Mouse (Mus musculus) large intestine, adult 2 months (tissue): ENCODE measurements around the gene Tnrc6c. TPM values are rescaled to one million over a fixed set of nuclear protein-coding genes. Genes with fewer than 3 reads are reported as not detected.

Source experiments
- DNase-seq: peaks from one replicate; pipeline ENCODE4 v3.0.0-alpha.2; 2012; ENCODE audit warnings: low read depth, low spot score
- WGBS: fragments of 180-500 bp; shearing (Covaris S2); methylation state at CpG from one replicate; pipeline ENCODE4 v1.1.7; 2018; 5-methylcytosine and 5-hydroxymethylcytosine counted together
- polyA plus RNA-seq: library from polyadenylated mRNA; depleted of rRNA; stranded (reverse); fragments of >200 nt; gene quantifications from 2 replicates; pipeline ENCODE4 v1.2.3, GENCODE M21; 2012

Gene Tnrc6c
- polyA plus RNA-seq, 1 experiment, result 8.2 TPM

GRCm38 (mm10) chr11:117760374-117761119 is 106.5 kb downstream of the Tnrc6c start:
- DNase-seq, result no peak
- 89% methylated on average over 26 of the region's 26 CpGs for WGBS

DNA sequence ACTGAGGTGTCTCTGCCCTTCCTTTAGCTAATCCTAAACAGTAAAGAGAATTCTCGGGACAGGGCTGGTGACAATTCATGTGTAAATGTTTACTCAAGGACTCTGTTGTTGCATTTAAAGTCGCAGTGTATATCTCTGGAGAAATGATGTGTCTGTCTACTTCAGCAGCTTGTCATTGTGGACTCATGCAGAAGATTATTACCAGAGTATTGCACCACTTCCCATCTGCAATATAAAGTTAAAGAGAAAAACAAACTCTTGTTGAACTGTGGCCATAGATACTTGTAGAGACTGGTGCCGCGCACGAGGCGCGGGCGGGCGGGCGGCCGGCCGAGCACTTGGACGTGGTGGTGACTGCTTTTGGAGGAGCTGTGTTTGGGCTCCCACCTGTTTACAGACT is 107.7 kb downstream of the Tnrc6c start:
- 75% methylated on average over 13 of the region's 13 CpGs for WGBS
- no peak for DNase-seq

GRCm38 (mm10) chr11:117762246-117762645 is 108.2 kb downstream of the Tnrc6c start:
- 83% methylated on average over 12 of the region's 12 CpGs for WGBS
- DNase-seq, result no peak

DNA sequence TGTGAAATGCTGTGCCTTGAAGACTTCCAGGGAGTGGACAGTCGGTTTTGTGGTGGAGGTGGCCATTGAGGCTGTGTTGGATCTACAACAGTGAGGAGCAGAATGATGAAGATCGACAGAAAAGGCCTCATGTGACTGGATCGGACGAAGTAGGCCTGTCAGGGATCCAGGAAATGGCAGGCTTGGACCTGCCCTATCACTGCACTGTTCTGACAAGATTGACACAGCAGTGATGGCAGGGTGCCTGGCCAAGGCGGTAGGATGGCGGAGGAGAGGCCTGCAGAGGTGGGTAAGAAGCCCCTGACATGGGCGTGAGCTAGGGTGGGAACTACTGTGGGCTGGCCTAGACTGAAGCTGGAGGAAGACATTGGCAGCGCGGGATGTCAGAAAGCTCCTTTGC is 110.2 kb downstream of the Tnrc6c start:
- DNase-seq, result no peak
- 87% methylated on average over 9 of the region's 9 CpGs for WGBS

- DNase-seq, result no peak
- 74% methylated on average over 5 of the region's 5 CpGs for WGBS
Measured at GRCm38 (mm10) chr11:117765361-117765760, 111.3 kb downstream of the Tnrc6c start.

- no peak for DNase-seq
- WGBS, result 81% methylated on average over 3 of the region's 3 CpGs
Measured at GRCm38 (mm10) chr11:117766275-117766674, 112.2 kb downstream of the Tnrc6c start.

DNA sequence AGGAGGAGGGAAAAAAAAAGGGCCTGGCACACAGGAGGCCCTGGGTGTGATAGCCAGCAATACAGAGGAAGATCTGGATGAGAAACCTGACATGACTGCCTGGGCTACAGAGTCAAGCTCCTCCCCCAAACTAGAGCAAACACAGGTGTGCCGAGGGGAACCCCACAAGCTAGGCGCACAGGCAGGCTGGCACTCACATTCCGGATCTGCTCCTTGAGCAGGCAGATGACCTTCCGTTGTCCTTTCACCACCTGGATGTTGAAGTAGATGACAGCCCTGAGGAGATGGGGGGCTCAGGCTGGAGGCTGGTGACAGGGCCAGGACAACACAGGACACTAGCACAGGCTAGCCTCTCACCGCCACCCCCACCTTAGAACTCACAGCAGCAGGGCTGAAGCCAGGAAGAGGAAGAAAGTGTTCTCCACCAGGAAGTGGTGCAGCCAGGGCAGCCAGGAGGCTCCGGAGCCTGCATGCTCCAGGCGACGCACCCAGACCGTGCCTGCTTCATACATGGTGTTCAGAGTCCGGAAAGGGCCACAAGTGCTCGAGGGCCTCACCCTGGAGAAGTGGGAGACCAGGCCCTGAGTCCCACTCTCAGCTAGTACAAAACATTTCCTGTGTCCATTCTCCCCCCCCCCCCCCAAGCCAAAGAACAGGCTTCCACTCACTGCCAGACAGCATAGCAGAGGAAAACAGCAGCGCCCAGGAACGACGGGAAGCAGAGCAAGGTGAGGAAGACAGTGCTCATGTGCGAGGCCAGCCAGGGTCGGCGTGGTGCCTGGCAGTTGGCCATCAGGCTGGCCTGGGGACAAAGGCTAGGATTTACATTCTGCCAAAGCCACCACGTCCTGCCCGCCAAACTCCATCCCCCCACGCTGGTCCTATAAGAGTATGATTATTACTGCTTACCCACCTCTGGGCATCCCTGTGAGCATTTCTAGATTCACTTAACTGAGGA is 114.9 kb downstream of the Tnrc6c start:
- DNase-seq, result peak; percentile 42
- 21% methylated on average over 20 of the region's 20 CpGs for WGBS

GRCm38 (mm10) chr11:117769683-117770047 is 115.6 kb downstream of the Tnrc6c start:
- WGBS, result 87% methylated on average over 7 of the region's 7 CpGs
- DNase-seq, result no peak

GRCm38 (mm10) chr11:117770407-117770806 is 116.3 kb downstream of the Tnrc6c start:
- WGBS, result 87% methylated on average over 10 of the region's 10 CpGs
- DNase-seq, result no peak

DNA sequence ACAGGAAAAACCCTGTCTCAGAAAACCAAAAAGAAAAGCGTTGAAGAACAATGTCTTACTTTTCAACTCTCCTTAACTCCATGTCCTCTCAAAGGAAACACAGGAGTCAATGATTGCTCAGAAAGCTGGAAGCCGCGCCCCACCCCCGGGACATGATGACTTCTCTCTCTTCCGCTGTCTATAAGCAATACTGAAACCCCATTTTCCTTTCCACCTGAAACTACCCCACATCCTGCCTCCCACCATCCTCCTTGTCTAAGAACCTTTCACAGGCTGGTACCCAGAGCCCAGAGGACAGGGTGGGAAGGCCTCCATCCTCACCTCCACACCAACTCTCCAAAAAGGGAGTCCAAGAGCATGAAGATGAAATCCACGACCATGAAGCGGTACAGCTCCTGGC is 118.3 kb downstream of the Tnrc6c start:
- no peak for DNase-seq
- WGBS, result 89% methylated on average over 7 of the region's 7 CpGs

DNA sequence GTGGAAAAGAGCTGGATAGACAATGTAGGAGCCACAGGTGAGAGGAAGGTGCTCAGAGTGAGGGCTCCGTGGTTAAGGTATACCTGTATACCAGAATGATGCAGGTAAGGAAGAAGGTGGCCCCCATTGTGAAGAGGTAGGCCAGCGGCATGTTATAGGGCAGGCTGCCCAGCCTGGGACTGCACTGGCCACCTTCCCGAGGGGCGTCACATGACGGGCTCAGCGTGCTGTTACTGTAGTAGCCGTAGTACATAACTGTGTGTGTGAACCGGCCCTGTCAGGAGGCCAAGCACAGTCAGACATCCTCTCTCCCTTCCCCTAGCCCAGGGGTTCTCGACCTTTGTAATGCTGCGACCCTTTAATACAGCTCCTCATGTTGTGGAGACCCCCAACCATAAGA is 120.8 kb downstream of the Tnrc6c start:
- DNase-seq, result no peak
- 95% methylated on average over 10 of the region's 10 CpGs for WGBS

DNA sequence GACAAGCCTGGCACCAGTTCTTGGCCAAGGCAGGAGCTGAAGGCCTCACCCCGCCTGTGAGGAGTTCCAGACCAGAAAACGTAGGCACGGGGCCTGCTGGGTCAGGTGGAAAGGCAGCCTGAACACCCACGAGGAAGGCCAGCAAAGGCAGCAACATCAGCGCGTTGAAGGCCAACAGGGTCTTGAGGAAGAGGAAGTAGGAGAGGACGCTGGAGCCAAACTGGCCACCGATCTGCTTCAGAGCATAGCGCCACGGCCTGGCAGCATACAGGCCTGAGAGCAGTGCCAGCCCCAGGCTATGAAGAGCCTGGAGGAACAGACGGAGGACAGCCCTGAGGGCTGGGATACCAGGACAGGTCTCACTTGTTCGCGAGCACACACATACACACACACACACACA is 121.5 kb downstream of the Tnrc6c start:
- 88% methylated on average over 13 of the region's 13 CpGs for WGBS
- no peak for DNase-seq

DNA sequence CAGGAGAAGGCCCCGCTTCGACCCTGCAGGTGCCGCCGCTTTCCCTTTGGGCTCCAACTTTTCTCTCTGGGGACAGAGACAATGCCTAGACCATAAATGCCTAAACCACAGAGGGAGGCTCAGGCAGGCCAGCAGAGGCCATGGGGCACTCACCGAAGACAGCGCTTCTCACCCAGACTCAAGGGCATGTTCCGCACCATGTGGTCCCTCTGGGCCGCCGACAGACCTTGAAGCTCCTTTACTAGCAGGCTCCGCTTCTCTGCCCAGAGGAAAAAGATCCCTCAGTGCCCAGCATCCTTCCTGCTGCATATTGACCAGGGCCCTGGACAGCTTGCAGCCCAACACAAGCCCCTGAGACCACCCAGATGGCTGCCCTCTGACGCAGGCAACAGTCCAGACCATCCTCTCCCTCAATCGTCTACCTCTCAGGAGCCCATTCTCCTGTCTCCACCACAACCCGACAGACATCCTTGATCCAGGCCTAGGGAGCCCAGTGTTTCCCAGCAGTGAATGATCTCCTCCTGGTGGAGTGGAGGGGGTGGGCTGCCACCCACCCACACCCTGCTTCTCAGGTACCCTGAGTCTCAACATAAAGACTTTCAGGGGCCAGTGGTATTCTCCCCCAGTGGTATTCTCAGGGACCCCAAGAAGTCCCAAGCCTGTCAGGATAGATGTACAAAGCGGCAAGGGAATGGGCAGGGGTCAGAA is 122.2 kb downstream of the Tnrc6c start:
- 93% methylated on average over 14 of the region's 14 CpGs for WGBS
- no peak for DNase-seq

DNA sequence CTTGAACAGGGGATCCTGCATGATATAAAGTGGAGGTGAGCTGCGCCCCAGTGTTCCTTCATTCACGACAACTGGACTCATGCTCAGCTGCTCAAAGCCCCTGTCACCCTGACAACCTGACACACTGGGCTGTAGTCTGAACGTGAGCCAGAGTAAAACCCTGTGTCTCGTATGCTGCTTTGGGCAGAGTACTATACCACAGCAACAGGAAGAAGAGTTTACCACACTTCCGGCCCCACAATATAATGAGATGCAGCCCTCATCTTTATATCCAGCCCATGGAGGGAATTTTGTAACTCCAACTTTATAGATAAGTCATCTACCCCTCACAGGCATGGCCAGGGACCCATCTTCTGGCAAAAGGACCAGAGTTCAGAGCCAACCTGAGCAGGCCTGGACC is 123.0 kb downstream of the Tnrc6c start:
- no peak for DNase-seq
- 92% methylated on average over 5 of the region's 5 CpGs for WGBS

GRCm38 (mm10) chr11:117778031-117778430 is 123.9 kb downstream of the Tnrc6c start:
- 94% methylated on average over 11 of the region's 11 CpGs for WGBS
- no peak for DNase-seq

DNA sequence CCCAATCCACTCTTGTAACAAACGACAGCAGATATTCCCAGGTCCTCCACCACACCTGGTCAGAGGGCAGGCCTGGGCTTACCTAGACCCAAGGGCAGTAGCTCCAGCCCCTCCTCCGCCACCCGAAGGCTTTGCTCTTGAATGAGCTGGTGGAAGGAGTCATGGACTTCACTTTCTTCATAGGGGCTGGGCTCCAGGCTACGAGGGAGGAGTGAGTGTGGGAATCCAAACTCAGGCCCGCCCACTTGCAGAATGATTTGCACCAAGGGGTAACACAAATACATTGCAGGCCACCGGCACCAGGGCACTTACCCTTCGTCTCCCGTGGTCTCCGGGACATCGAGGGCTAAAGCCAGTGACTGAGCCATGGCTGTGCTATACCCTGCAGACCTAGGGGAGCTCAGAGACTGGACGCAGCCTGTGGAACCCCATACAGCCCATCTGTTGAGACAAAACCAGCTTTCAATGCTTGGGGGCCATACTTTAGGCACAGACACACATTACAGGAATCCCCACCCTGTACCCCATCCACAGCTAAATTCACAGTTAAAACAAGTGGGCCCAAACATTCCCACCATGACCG is 124.9 kb downstream of the Tnrc6c start:
- 24% methylated on average over 12 of the region's 12 CpGs for WGBS
- no peak for DNase-seq

- peak; percentile 43 for DNase-seq
- WGBS, result 2% methylated on average over 38 of the region's 38 CpGs
Measured at GRCm38 (mm10) chr11:117779434-117780198, 125.5 kb downstream of the Tnrc6c start.

GRCm38 (mm10) chr11:117780199-117780515 is 126.1 kb downstream of the Tnrc6c start:
- WGBS, result 3% methylated on average over 17 of the region's 17 CpGs
- peak; percentile 45 for DNase-seq

- 2% methylated on average over 19 of the region's 19 CpGs for WGBS
- peak; percentile 96 for DNase-seq
Measured at GRCm38 (mm10) chr11:117780582-117781111, 126.6 kb downstream of the Tnrc6c start.
